Mouse (Mus musculus) CH12.LX (cell line): ENCODE measurements around the gene Ddias. TPM values are rescaled to one million over a fixed set of nuclear protein-coding genes. Genes with fewer than 3 reads are reported as not detected.
"Not testable (repeated sequence)": the region's sequence is repeated elsewhere in the genome, so short reads cannot be mapped to it uniquely, and the experiment has no call there.

Source experiments
- DNase-seq: peaks from one replicate; pipeline ENCODE4 v3.0.0-alpha.2; 2013; ENCODE audit errors: extremely low read depth
- H3K27ac ChIP-seq: 2 replicates; pipeline ENCODE4 v1.5.1; 2012; ENCODE audit warnings: low read depth, mild to moderate bottlenecking, control low read depth, moderate library complexity; ENCODE audit not compliant: insufficient read depth
- H3K27me3 ChIP-seq: replicated peaks from 2 replicates; pipeline ENCODE3; 2012; ENCODE audit warnings: inconsistent platforms
- H3K36me3 ChIP-seq, 2 experiments: replicated peaks in 1 of 2; 2 replicates each; pipeline versions ENCODE3 to v1.6.1; 2012; ENCODE audit warnings: inconsistent platforms in 1 of 2, low read length in 1 of 2, mild to moderate bottlenecking in 1 of 2, mixed read lengths in 1 of 2, moderate library complexity in 1 of 2; ENCODE audit not compliant: control insufficient read depth in 1 of 2, insufficient read depth in 1 of 2
- H3K4me1 ChIP-seq, 2 experiments: 2 replicates each; pipeline ENCODE4 v1.6.1; 2012; ENCODE audit warnings: inconsistent platforms in 1 of 2, moderate library complexity in 1 of 2; ENCODE audit not compliant: insufficient read depth in 2 of 2, control insufficient read depth in 1 of 2
- H3K4me2 ChIP-seq: 2 replicates; pipeline ENCODE4 v1.6.1; 2012; ENCODE audit warnings: low read depth, mild to moderate bottlenecking, control low read depth; ENCODE audit not compliant: poor library complexity, insufficient read depth, severe bottlenecking
- H3K4me3 ChIP-seq, 3 experiments: fragments of 150-350 bp in 1 of 3; sonication (generic) in 1 of 3; replicated peaks in 1 of 3; 2 replicates each; pipeline versions ENCODE3 to v1.5.1; 2011 to 2012; ENCODE audit warnings: low read depth in 2 of 3, low read length in 2 of 3, mild to moderate bottlenecking in 2 of 3, moderate library complexity in 2 of 3, control low read depth in 1 of 3, improper control_type of control experiment in 1 of 3, inconsistent platforms in 1 of 3, mixed read lengths in 1 of 3; ENCODE audit not compliant: poor library complexity in 1 of 3
- H3K79me2 ChIP-seq: replicated peaks from 2 replicates; pipeline ENCODE4 v1.6.1; 2012; ENCODE audit warnings: mild to moderate bottlenecking, moderate library complexity; ENCODE audit not compliant: control insufficient read depth, poor library complexity, insufficient read depth, severe bottlenecking; ENCODE audit errors: extremely low read depth
- H3K9ac ChIP-seq: 2 replicates; pipeline ENCODE4 v1.6.1; 2012; ENCODE audit warnings: low read depth, mild to moderate bottlenecking, control low read depth, moderate library complexity; ENCODE audit not compliant: insufficient read depth
- H3K9me3 ChIP-seq: replicated peaks from 2 replicates; pipeline ENCODE3; 2012; ENCODE audit warnings: low read length, inconsistent platforms, mixed read lengths
- BHLHE40 ChIP-seq: IDR thresholded peaks from 2 replicates; pipeline ENCODE4 v1.6.1; 2011; ENCODE audit warnings: mild to moderate bottlenecking, low read depth, low read length, improper control_type of control experiment
- CTCF ChIP-seq, 2 experiments: IDR thresholded peaks in 1 of 2; conservative IDR thresholded peaks in 1 of 2; 2 replicates each; pipeline ENCODE4 v1.5.1; 2011 to 2012; ENCODE audit warnings: low read depth in 2 of 2, low read length in 2 of 2, improper control_type of control experiment in 1 of 2, inconsistent platforms in 1 of 2, mild to moderate bottlenecking in 1 of 2, moderate library complexity in 1 of 2
- E2F4 ChIP-seq: IDR thresholded peaks from 2 replicates; pipeline ENCODE4 v1.6.1; 2011; ENCODE audit warnings: low read depth, low read length, improper control_type of control experiment; ENCODE audit not compliant: insufficient replicate concordance
- EP300 ChIP-seq: IDR thresholded peaks from 2 replicates; pipeline ENCODE4 v1.6.1; 2011; ENCODE audit warnings: low read length, improper control_type of control experiment
- IRF4 ChIP-seq: IDR thresholded peaks from 2 replicates; pipeline ENCODE4 v1.6.1; 2014; ENCODE audit warnings: low read depth, mild to moderate bottlenecking, inconsistent platforms, low read length, improper control_type of control experiment
- KAT2A ChIP-seq: IDR thresholded peaks from 2 replicates; pipeline ENCODE4 v1.6.1; 2012; ENCODE audit warnings: low read length, improper control_type of control experiment, inconsistent platforms; ENCODE audit not compliant: insufficient replicate concordance
- MAFK ChIP-seq: IDR thresholded peaks from 2 replicates; pipeline ENCODE4 v1.6.1; 2011; ENCODE audit warnings: low read length, improper control_type of control experiment; ENCODE audit not compliant: insufficient replicate concordance
- MAZ ChIP-seq: IDR thresholded peaks from 2 replicates; pipeline ENCODE4 v1.6.1; 2012; ENCODE audit warnings: low read depth, mild to moderate bottlenecking, inconsistent platforms, low read length, improper control_type of control experiment, moderate library complexity
- MXI1 ChIP-seq: IDR thresholded peaks from 2 replicates; pipeline ENCODE4 v1.6.1; 2011; ENCODE audit warnings: mild to moderate bottlenecking, low read depth, low read length, improper control_type of control experiment
- MYC ChIP-seq: IDR thresholded peaks from 2 replicates; pipeline ENCODE4 v1.6.1; 2011; ENCODE audit warnings: low read depth, mild to moderate bottlenecking, improper control_type of control experiment, low read length
- NELFE ChIP-seq: IDR thresholded peaks from 2 replicates; pipeline ENCODE4 v1.6.1; 2011; ENCODE audit warnings: low read depth, low read length, improper control_type of control experiment
- NRF1 ChIP-seq: IDR thresholded peaks from 2 replicates; pipeline ENCODE4 v1.6.1; 2014; ENCODE audit warnings: low read depth, mild to moderate bottlenecking, inconsistent platforms, low read length, improper control_type of control experiment, moderate library complexity
- PAX5 ChIP-seq: IDR thresholded peaks from 2 replicates; pipeline ENCODE4 v1.6.1; 2012; ENCODE audit warnings: low read length, inconsistent platforms, mixed read lengths
- POLR2A ChIP-seq: IDR thresholded peaks from 2 replicates; pipeline ENCODE4 v1.6.1; 2011; ENCODE audit warnings: low read depth, mild to moderate bottlenecking, improper control_type of control experiment, low read length
- POLR2AphosphoS2 ChIP-seq: IDR thresholded peaks from 2 replicates; pipeline ENCODE4 v1.6.1; 2011; ENCODE audit warnings: low read depth, low read length, improper control_type of control experiment
- RAD21 ChIP-seq: IDR thresholded peaks from 2 replicates; pipeline ENCODE4 v1.6.1; 2011; ENCODE audit warnings: low read depth, mild to moderate bottlenecking, low read length, improper control_type of control experiment, moderate library complexity
- RCOR1 ChIP-seq: conservative IDR thresholded peaks from 2 replicates; pipeline ENCODE4 v1.6.1; 2012; ENCODE audit warnings: low read depth, mild to moderate bottlenecking, inconsistent platforms, low read length, improper control_type of control experiment
- SIN3A ChIP-seq: IDR thresholded peaks from 2 replicates; pipeline ENCODE4 v1.6.1; 2012; ENCODE audit warnings: low read length, improper control_type of control experiment, inconsistent platforms
- SMC3 ChIP-seq: IDR thresholded peaks from 2 replicates; pipeline ENCODE4 v1.6.1; 2011; ENCODE audit warnings: low read depth, low read length, improper control_type of control experiment
- TCF12 ChIP-seq: IDR thresholded peaks from 2 replicates; pipeline ENCODE4 v1.6.1; 2014; ENCODE audit warnings: low read depth, mild to moderate bottlenecking, inconsistent platforms, low read length, improper control_type of control experiment
- UBTF ChIP-seq: IDR thresholded peaks from 2 replicates; pipeline ENCODE4 v1.6.1; 2012; ENCODE audit warnings: low read depth, mild to moderate bottlenecking, inconsistent platforms, low read length, improper control_type of control experiment, moderate library complexity
- USF1 ChIP-seq: IDR thresholded peaks from 2 replicates; pipeline ENCODE4 v1.6.1; 2014; ENCODE audit warnings: low read depth, mild to moderate bottlenecking, inconsistent platforms, low read length, improper control_type of control experiment
- ZC3H11A ChIP-seq: IDR thresholded peaks from 2 replicates; pipeline ENCODE4 v1.6.1; 2012; ENCODE audit warnings: low read depth, mild to moderate bottlenecking, inconsistent platforms, low read length, improper control_type of control experiment
- ZKSCAN1 ChIP-seq: IDR thresholded peaks from 2 replicates; pipeline ENCODE4 v1.6.1; 2012; ENCODE audit warnings: low read depth, inconsistent platforms, low read length, improper control_type of control experiment, borderline replicate concordance
- ZMIZ1 ChIP-seq: IDR thresholded peaks from 2 replicates; pipeline ENCODE4 v1.6.1; 2012; ENCODE audit warnings: low read depth, mild to moderate bottlenecking, inconsistent platforms, low read length, improper control_type of control experiment
- dilution Hi-C: fragments of 300-500 bp; cut with MboI; formaldehyde crosslinking; loops from 2 replicates; pipeline ENCODE4 v1.14.3; 2020; ENCODE audit warnings: low sequenced_read_pairs; ENCODE audit not compliant: extremely low pct_unique_long_range_greater_than_20kb, extremely low pct_ligation_motif_present
- in situ Hi-C: fragments of 300-500 bp; cut with MboI; formaldehyde crosslinking; loops from 3 replicates; pipeline ENCODE4 v1.14.3; 2019; ENCODE audit warnings: low sequenced_read_pairs, low pct_ligation_motif_present, low pct_unique_long_range_greater_than_20kb, mixed read lengths
- polyA plus RNA-seq: library from polyadenylated mRNA; unstranded; fragments of >175 nt; gene quantifications from 2 replicates; pipeline ENCODE4 v1.2.1, GENCODE M21; 2012; ENCODE audit warnings: low read depth; ENCODE audit not compliant: insufficient read length
- total RNA-seq, 2 experiments: library from RNA; depleted of rRNA; stranded (reverse); fragments of 300-350 nt in 1 of 2; fragments of >200 nt in 1 of 2; gene quantifications; 2 replicates each; pipeline ENCODE4 v1.2.3; 2012 to 2014

Gene Ddias
- total and polyA plus RNA-seq, 3 experiments = 17.5 to 38.0 (median 24.0) TPM

GRCm38 (mm10) chr7:92920172-92920856 is 46.3 kb upstream of the Ddias start (continued):
- TF ChIP-seq NRF1 = no peak

- DNase-seq, in situ Hi-C loops: not testable (repeated sequence)
Measured at GRCm38 (mm10) chr7:92904285-92904684, 30.2 kb upstream of the Ddias start.

GRCm38 (mm10) chr7:92903360-92904038 is 29.5 kb upstream of the Ddias start:
- TF ChIP-seq RCOR1 = no peak
- TF ChIP-seq MAZ = no peak
- no peak for TF ChIP-seq MYC
- TF ChIP-seq RAD21 = peak; percentile 49
- no peak for TF ChIP-seq POLR2AphosphoS2
- no peak for TF ChIP-seq ZMIZ1
- TF ChIP-seq ZKSCAN1 = no peak
- no peak for TF ChIP-seq KAT2A
- TF ChIP-seq SMC3 = peak; percentile 85
- no peak for TF ChIP-seq UBTF
- TF ChIP-seq MXI1 = no peak
- no peak for TF ChIP-seq MAFK
- no peak for TF ChIP-seq ZC3H11A
- TF ChIP-seq BHLHE40 = peak; percentile 84
- TF ChIP-seq USF1 = no peak
- no peak for TF ChIP-seq SIN3A
- TF ChIP-seq NELFE = no peak
- TF ChIP-seq PAX5 = no peak
- TF ChIP-seq TCF12 = no peak
- no peak for TF ChIP-seq IRF4
- no peak for TF ChIP-seq POLR2A
- no peak for TF ChIP-seq EP300
- no peak for TF ChIP-seq E2F4
- peak; percentile 69 to 83 for TF ChIP-seq CTCF (conservative IDR thresholded peaks at IDR 0.05 in 1 of 2, IDR thresholded peaks at IDR 0.05 in 1 of 2; ENCODE audit: low read depth in 2 of 2, low read length in 2 of 2)
- peak; percentile 76 for DNase-seq
- Histone ChIP-seq H3K9me3 (no peaks in the 10 kb centered on the region), H3K27me3 (no peaks in the 10 kb centered on the region), H3K36me3 (peaks cover 0 to 20% of the 10 kb centered on the region in 2 experiments), H3K4me3 (no peak overlapping the region), H3K27ac (no peak overlapping the region), H3K4me2 (no peak overlapping the region), H3K79me2 (no peaks in the 10 kb centered on the region), H3K4me1 (peaks cover 0 to 12% of the 10 kb centered on the region in 2 experiments; a peak in 2 of 4 replicates), H3K9ac (no peak overlapping the region)
- in situ Hi-C loops = no loop called here
- dilution Hi-C loops = no loop called here

More at GRCm38 (mm10) chr7:92904285-92904684, 30.2 kb upstream of the Ddias start:
- H3K4me3 ChIP-seq, H3K27ac ChIP-seq, H3K79me2 ChIP-seq, H3K27me3 ChIP-seq, H3K4me2 ChIP-seq, H3K9me3 ChIP-seq, H3K9ac ChIP-seq, dilution Hi-C loops: not testable (repeated sequence)
- Histone ChIP-seq H3K36me3 (peaks cover 0 to 20% of the 10 kb centered on the region in 2 experiments), H3K4me1 (peaks cover 0 to 12% of the 10 kb centered on the region in 2 experiments; a peak in 2 of 4 replicates)
